Mouse (Mus musculus) heart, postnatal 0 days (tissue): Measurements from ENCODE around the gene Wwox.

Source experiments
- CTCF ChIP-seq: IDR thresholded peaks from 2 replicates; pipeline ENCODE4 v1.5.1; 2016; ENCODE audit warnings: antibody characterized with exemption, control low read depth, low read depth
- EP300 ChIP-seq: IDR thresholded peaks from 2 replicates; pipeline ENCODE4 v1.6.1; 2016; ENCODE audit warnings: antibody characterized with exemption, low read depth

DNA sequence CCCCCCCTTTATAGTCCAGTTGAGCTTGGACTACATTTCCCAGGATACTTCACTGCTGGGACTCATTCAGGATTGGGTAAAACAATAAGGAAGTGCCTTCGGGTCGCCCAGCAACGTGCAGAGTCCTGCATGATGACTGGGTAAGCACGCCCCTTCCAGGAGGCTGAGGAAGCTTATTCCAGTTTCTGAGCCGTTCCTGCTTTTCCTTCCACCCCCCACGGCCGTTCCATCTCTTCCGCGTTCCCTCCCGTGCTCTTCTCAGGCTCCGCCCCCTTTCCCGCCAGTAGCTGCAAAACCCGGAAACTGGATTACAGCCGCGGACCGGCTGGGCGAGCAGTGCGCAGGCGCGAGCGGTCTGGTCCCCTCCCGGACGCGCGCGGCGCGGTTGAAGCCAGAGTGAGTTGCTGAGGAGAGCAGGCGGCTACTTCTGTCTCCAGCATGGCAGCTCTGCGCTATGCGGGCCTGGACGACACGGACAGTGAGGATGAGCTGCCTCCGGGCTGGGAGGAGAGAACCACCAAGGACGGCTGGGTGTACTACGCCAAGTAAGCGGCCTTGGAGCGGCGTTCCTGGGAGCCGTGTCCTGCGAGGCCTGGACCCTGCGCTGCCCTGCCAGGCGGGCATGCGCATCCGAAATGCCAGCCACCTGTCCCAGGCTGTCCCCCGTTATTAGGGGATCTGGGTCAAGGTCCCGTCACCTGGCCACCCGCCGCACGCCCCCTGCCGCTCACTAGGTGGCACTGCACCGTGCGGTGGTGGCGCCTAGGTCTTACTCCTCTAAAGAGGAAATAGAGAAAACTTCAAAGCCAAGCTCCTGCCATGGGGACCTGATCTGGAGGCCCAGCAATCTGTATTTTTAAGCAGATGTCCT lies at the start of gene Wwox:
- TF ChIP-seq CTCF (peak; percentile 67), EP300 (peak; percentile 95)
